Mouse (Mus musculus) heart, postnatal 25 days (tissue): ENCODE results near the gene Hist1h2bg. TPM values are rescaled to one million over a fixed set of nuclear protein-coding genes. Genes with fewer than 3 reads are reported as not detected.
"Not testable (repeated sequence)": the region's sequence is repeated elsewhere in the genome, so short reads cannot be mapped to it uniquely, and the experiment has no call there.

Source experiments
- DNase-seq: peaks from one replicate; pipeline ENCODE4 v3.0.0; 2022; ENCODE audit warnings: low spot score
- intact Hi-C: fragments of 180-260 bp; cut with DNase I; formaldehyde crosslinking; loops from one replicate; pipeline ENCODE4 v1.15.1; 2025
- total RNA-seq, 2 experiments: library from RNA; stranded (reverse); gene quantifications; 2 replicates each; pipeline ENCODE4 v1.2.3; 2021

The Hist1h2bg gene
- 10 to 100 TPM; 28.4 to 48.1 TPM for total RNA-seq

- intact Hi-C loops: no loop called here
- DNase-seq: peak; percentile 51
Observed at GRCm38 (mm10) chr13:23571022-23571503, at the start of gene Hist1h2bg, which contains the start of gene Hist1h2ae. Gene Hist1h2bg, plus strand, starts transcription at chr13:23571396. Gene Hist1h2ae, minus strand, starts transcription at chr13:23571220.

GRCm38 (mm10) chr13:23521703-23522102 lies 49.5 kb upstream of the Hist1h2bg start:
- intact Hi-C loops: no loop called here
- peak; percentile 47 for DNase-seq

GRCm38 (mm10) chr13:23523976-23524375 lies 47.2 kb upstream of the Hist1h2bg start:
- DNase-seq: no peak
- intact Hi-C loops: no loop called here

GRCm38 (mm10) chr13:23524654-23525053 lies 46.5 kb upstream of the Hist1h2bg start:
- DNase-seq: peak; percentile 28
- intact Hi-C loops: loop anchor here (5.0 kb wide), 2 partner anchors 73 to 1497 kb away; no protein-coding TSS in a partner anchor

GRCm38 (mm10) chr13:23525901-23526300 lies 45.3 kb upstream of the Hist1h2bg start:
- DNase-seq: no peak
- intact Hi-C loops: loop anchor here (1.0 to 5.0 kb wide), 3 partner anchors 71 to 1499 kb away; no protein-coding TSS in a partner anchor

GRCm38 (mm10) chr13:23526312-23526711 lies 44.9 kb upstream of the Hist1h2bg start:
- DNase-seq: peak; percentile 74
- intact Hi-C loops: loop anchor here (1.0 to 5.0 kb wide), 3 partner anchors 71 to 1499 kb away; no protein-coding TSS in a partner anchor

- no peak for DNase-seq
- intact Hi-C loops: loop anchor here (5.0 kb wide), 2 partner anchors 68 to 1502 kb away; no protein-coding TSS in a partner anchor
Observed at GRCm38 (mm10) chr13:23529005-23529404, 42.2 kb upstream of the Hist1h2bg start.

- DNase-seq: no peak
- intact Hi-C loops: loop anchor here (2.0 to 5.0 kb wide), 6 partner anchors 53 to 1817 kb away; partner anchors contain the start of genes Hist1h2be and Hist1h4d
Observed at GRCm38 (mm10) chr13:23529480-23530165, 41.6 kb upstream of the Hist1h2bg start.

GRCm38 (mm10) chr13:23530181-23530900 lies 40.9 kb upstream of the Hist1h2bg start:
- intact Hi-C loops: loop anchor here (2.0 to 5.0 kb wide), 4 partner anchors 52 to 1818 kb away; partner anchors contain the start of genes Hist1h2be and Hist1h4d
- peak; percentile 40 for DNase-seq

- DNase-seq: peak; percentile 92
- intact Hi-C loops: loop anchor here (2.0 to 5.0 kb wide), 4 partner anchors 51 to 1819 kb away; partner anchors contain the start of genes Hist1h2be and Hist1h4d
Observed at GRCm38 (mm10) chr13:23530901-23531875, 40.0 kb upstream of the Hist1h2bg start, which contains the start of gene Hist1h4h. Gene Hist1h4h, plus strand, starts transcription at chr13:23531050.

GRCm38 (mm10) chr13:23532262-23533075 lies 38.7 kb upstream of the Hist1h2bg start:
- no peak for DNase-seq
- intact Hi-C loops: loop anchor here (5.0 kb wide), 3 partner anchors 50 to 1820 kb away; partner anchors contain the start of gene Hist1h4d

- intact Hi-C loops: loop anchor here (5.0 kb wide), 3 partner anchors 49 to 1821 kb away; partner anchors contain the start of gene Hist1h4d
- not testable (repeated sequence) for DNase-seq
Observed at GRCm38 (mm10) chr13:23533560-23534367, 37.4 kb upstream of the Hist1h2bg start, which contains the start of gene Hist1h2af. Gene Hist1h2af, plus strand, starts transcription at chr13:23533906.

- DNase-seq: no peak
- intact Hi-C loops: loop anchor here (5.0 kb wide), 3 partner anchors 48 to 1822 kb away; partner anchors contain the start of gene Hist1h4d
Observed at GRCm38 (mm10) chr13:23534368-23535131, 36.6 kb upstream of the Hist1h2bg start.

GRCm38 (mm10) chr13:23535137-23536075 lies 35.8 kb upstream of the Hist1h2bg start, which contains the start of gene Hist1h3g:
Gene Hist1h3g, plus strand, starts transcription at chr13:23535422.
- peak; percentile 71 for DNase-seq
- intact Hi-C loops: not testable (repeated sequence)
